Mouse (Mus musculus): ENCODE measurements at regions not wholly inside any gene's neighbourhood (a gene's known extent, or its start where the extent isn't known, plus 50 kb on each side); places are given as distances from the start of the nearest gene placed in this dataset.

GRCm38 (mm10) chr6:126291581-126291980, 124.9 kb upstream of the Ntf3 start:
- TF ChIP-seq POLR2AphosphoS2 (IDR thresholded peaks at IDR 0.05; ENCODE audit: insufficient read length, low read depth) (no peak), CEBPB (IDR thresholded peaks at IDR 0.05; ENCODE audit: insufficient read depth, poor library complexity, severe bottlenecking) (no peak), USF1 (IDR thresholded peaks at IDR 0.05; ENCODE audit: low read depth) (no peak), SRF (IDR thresholded peaks at IDR 0.05; ENCODE audit: control insufficient read depth, insufficient read length, low read depth) (no peak), MAX (IDR thresholded peaks at IDR 0.05; ENCODE audit: low read depth) (no peak), TCF3 (IDR thresholded peaks at IDR 0.05; ENCODE audit: insufficient read length, low read depth) (no peak), REST (IDR thresholded peaks at IDR 0.05; ENCODE audit: insufficient read depth, insufficient read length) (no peak), MYOG (IDR thresholded peaks at IDR 0.05; ENCODE audit: control insufficient read depth in 1 of 3, insufficient read depth in 1 of 3, insufficient read length in 2 of 3, low read depth in 2 of 3) (no peak), POLR2A (IDR thresholded peaks at IDR 0.05; ENCODE audit: insufficient read length, low read depth) (no peak), TCF12 (IDR thresholded peaks at IDR 0.05; ENCODE audit: insufficient read depth, poor library complexity, severe bottlenecking) (no peak), E2F4 (IDR thresholded peaks at IDR 0.05; ENCODE audit: insufficient read depth) (no peak), MYOD1 (IDR thresholded peaks at IDR 0.05; ENCODE audit: control insufficient read depth in 1 of 3, insufficient read length in 2 of 3, low read depth in 2 of 3) (no peak)
- H3ac ChIP-seq (ENCODE audit: control insufficient read depth, insufficient read length), result no peak overlapping the region
- H3K27me3 ChIP-seq (ENCODE audit: control insufficient read depth, insufficient read depth, insufficient read length), result no peaks in the 10 kb centered on the region
- H3K4me2 ChIP-seq (ENCODE audit: low read depth), result no peak overlapping the region
- no peak overlapping the region for H3K4me3 ChIP-seq
- no peaks in the 10 kb centered on the region for H3K36me3 ChIP-seq (ENCODE audit: control insufficient read depth, insufficient read depth)
- H3K79me2 ChIP-seq (ENCODE audit: control insufficient read depth, insufficient read depth), result no peaks in the 10 kb centered on the region

GRCm38 (mm10) chr6:126287166-126287565, 120.5 kb upstream of the Ntf3 start:
- Histone ChIP-seq H3ac (ENCODE audit: control insufficient read depth, insufficient read length) (no peak overlapping the region), H3K36me3 (ENCODE audit: control insufficient read depth, insufficient read depth) (no peaks in the 10 kb centered on the region), H3K79me2 (ENCODE audit: control insufficient read depth, insufficient read depth) (no peaks in the 10 kb centered on the region), H3K4me2 (ENCODE audit: low read depth) (no peak overlapping the region), H3K27me3 (ENCODE audit: control insufficient read depth, insufficient read depth, insufficient read length) (no peaks in the 10 kb centered on the region), H3K4me3 (no peak overlapping the region)
- no peak for TF ChIP-seq POLR2AphosphoS2 (IDR thresholded peaks at IDR 0.05; ENCODE audit: insufficient read length, low read depth)
- no peak for TF ChIP-seq POLR2A (IDR thresholded peaks at IDR 0.05; ENCODE audit: insufficient read length, low read depth)
- no peak for TF ChIP-seq E2F4 (IDR thresholded peaks at IDR 0.05; ENCODE audit: insufficient read depth)
- TF ChIP-seq MYOD1 (IDR thresholded peaks at IDR 0.05; ENCODE audit: control insufficient read depth in 1 of 3, insufficient read length in 2 of 3, low read depth in 2 of 3), result no peak
- TF ChIP-seq TCF3 (IDR thresholded peaks at IDR 0.05; ENCODE audit: insufficient read length, low read depth), result no peak
- no peak for TF ChIP-seq TCF12 (IDR thresholded peaks at IDR 0.05; ENCODE audit: insufficient read depth, poor library complexity, severe bottlenecking)
- no peak for TF ChIP-seq USF1 (IDR thresholded peaks at IDR 0.05; ENCODE audit: low read depth)
- TF ChIP-seq SRF (IDR thresholded peaks at IDR 0.05; ENCODE audit: control insufficient read depth, insufficient read length, low read depth), result no peak
- TF ChIP-seq REST (IDR thresholded peaks at IDR 0.05; ENCODE audit: insufficient read depth, insufficient read length), result no peak
- TF ChIP-seq CEBPB (IDR thresholded peaks at IDR 0.05; ENCODE audit: insufficient read depth, poor library complexity, severe bottlenecking), result no peak
- TF ChIP-seq MYOG (IDR thresholded peaks at IDR 0.05; ENCODE audit: control insufficient read depth in 1 of 3, insufficient read depth in 1 of 3, insufficient read length in 2 of 3, low read depth in 2 of 3), result no peak
- no peak for TF ChIP-seq MAX (IDR thresholded peaks at IDR 0.05; ENCODE audit: low read depth)

GRCm38 (mm10) chr6:126286201-126286600, 119.5 kb upstream of the Ntf3 start:
- TF ChIP-seq MYOD1 (IDR thresholded peaks at IDR 0.05; ENCODE audit: control insufficient read depth in 1 of 3, insufficient read length in 2 of 3, low read depth in 2 of 3) (no peak), REST (IDR thresholded peaks at IDR 0.05; ENCODE audit: insufficient read depth, insufficient read length) (no peak), SRF (IDR thresholded peaks at IDR 0.05; ENCODE audit: control insufficient read depth, insufficient read length, low read depth) (no peak)
- Histone ChIP-seq H3K4me3 (no peak overlapping the region), H3ac (ENCODE audit: control insufficient read depth, insufficient read length) (no peak overlapping the region), H3K27me3 (ENCODE audit: control insufficient read depth, insufficient read depth, insufficient read length) (no peaks in the 10 kb centered on the region), H3K36me3 (ENCODE audit: control insufficient read depth, insufficient read depth) (no peaks in the 10 kb centered on the region), H3K79me2 (ENCODE audit: control insufficient read depth, insufficient read depth) (no peaks in the 10 kb centered on the region), H3K4me2 (ENCODE audit: low read depth) (no peak overlapping the region)

- H3K4me3 ChIP-seq, result no peak overlapping the region
- H3K4me2 ChIP-seq (ENCODE audit: low read depth), result no peak overlapping the region
- H3K27me3 ChIP-seq (ENCODE audit: control insufficient read depth, insufficient read depth, insufficient read length), result no peaks in the 10 kb centered on the region
- H3K79me2 ChIP-seq (ENCODE audit: control insufficient read depth, insufficient read depth), result no peaks in the 10 kb centered on the region
- no peak overlapping the region for H3ac ChIP-seq (ENCODE audit: control insufficient read depth, insufficient read length)
- no peaks in the 10 kb centered on the region for H3K36me3 ChIP-seq (ENCODE audit: control insufficient read depth, insufficient read depth)
- TF ChIP-seq USF1 (IDR thresholded peaks at IDR 0.05; ENCODE audit: low read depth) (no peak), POLR2AphosphoS2 (IDR thresholded peaks at IDR 0.05; ENCODE audit: insufficient read length, low read depth) (no peak), TCF3 (IDR thresholded peaks at IDR 0.05; ENCODE audit: insufficient read length, low read depth) (no peak), MYOD1 (IDR thresholded peaks at IDR 0.05; ENCODE audit: control insufficient read depth in 1 of 3, insufficient read length in 2 of 3, low read depth in 2 of 3) (no peak), POLR2A (IDR thresholded peaks at IDR 0.05; ENCODE audit: insufficient read length, low read depth) (no peak), MYOG (IDR thresholded peaks at IDR 0.05; ENCODE audit: control insufficient read depth in 1 of 3, insufficient read depth in 1 of 3, insufficient read length in 2 of 3, low read depth in 2 of 3) (no peak), MAX (IDR thresholded peaks at IDR 0.05; ENCODE audit: low read depth) (no peak), TCF12 (IDR thresholded peaks at IDR 0.05; ENCODE audit: insufficient read depth, poor library complexity, severe bottlenecking) (no peak), SRF (IDR thresholded peaks at IDR 0.05; ENCODE audit: control insufficient read depth, insufficient read length, low read depth) (no peak), REST (IDR thresholded peaks at IDR 0.05; ENCODE audit: insufficient read depth, insufficient read length) (no peak), CEBPB (IDR thresholded peaks at IDR 0.05; ENCODE audit: insufficient read depth, poor library complexity, severe bottlenecking) (no peak), E2F4 (IDR thresholded peaks at IDR 0.05; ENCODE audit: insufficient read depth) (no peak)
Measured at GRCm38 (mm10) chr6:126284409-126284808, 117.7 kb upstream of the Ntf3 start.

GRCm38 (mm10) chr6:126280352-126280751, 113.6 kb upstream of the Ntf3 start:
- H3K27me3 ChIP-seq (ENCODE audit: control insufficient read depth, insufficient read depth, insufficient read length), result no peaks in the 10 kb centered on the region
- no peak overlapping the region for H3ac ChIP-seq (ENCODE audit: control insufficient read depth, insufficient read length)
- no peaks in the 10 kb centered on the region for H3K36me3 ChIP-seq (ENCODE audit: control insufficient read depth, insufficient read depth)
- no peak overlapping the region for H3K4me2 ChIP-seq (ENCODE audit: low read depth)
- no peaks in the 10 kb centered on the region for H3K79me2 ChIP-seq (ENCODE audit: control insufficient read depth, insufficient read depth)
- TF ChIP-seq MYOD1 (IDR thresholded peaks at IDR 0.05; ENCODE audit: control insufficient read depth in 1 of 3, insufficient read length in 2 of 3, low read depth in 2 of 3), result no peak
- TF ChIP-seq SRF (IDR thresholded peaks at IDR 0.05; ENCODE audit: control insufficient read depth, insufficient read length, low read depth), result no peak
- TF ChIP-seq CEBPB (IDR thresholded peaks at IDR 0.05; ENCODE audit: insufficient read depth, poor library complexity, severe bottlenecking), result no peak
- no peak for TF ChIP-seq E2F4 (IDR thresholded peaks at IDR 0.05; ENCODE audit: insufficient read depth)
- TF ChIP-seq TCF3 (IDR thresholded peaks at IDR 0.05; ENCODE audit: insufficient read length, low read depth), result no peak
- no peak for TF ChIP-seq TCF12 (IDR thresholded peaks at IDR 0.05; ENCODE audit: insufficient read depth, poor library complexity, severe bottlenecking)
- no peak for TF ChIP-seq REST (IDR thresholded peaks at IDR 0.05; ENCODE audit: insufficient read depth, insufficient read length)
- TF ChIP-seq POLR2A (IDR thresholded peaks at IDR 0.05; ENCODE audit: insufficient read length, low read depth), result no peak
- TF ChIP-seq USF1 (IDR thresholded peaks at IDR 0.05; ENCODE audit: low read depth), result no peak
- no peak for TF ChIP-seq MYOG (IDR thresholded peaks at IDR 0.05; ENCODE audit: control insufficient read depth in 1 of 3, insufficient read depth in 1 of 3, insufficient read length in 2 of 3, low read depth in 2 of 3)
- TF ChIP-seq MAX (IDR thresholded peaks at IDR 0.05; ENCODE audit: low read depth), result no peak
- no peak for TF ChIP-seq POLR2AphosphoS2 (IDR thresholded peaks at IDR 0.05; ENCODE audit: insufficient read length, low read depth)
- no peak overlapping the region for H3K4me3 ChIP-seq

Data from myocyte (in vitro differentiated cells).